Mouse (Mus musculus) CH12.LX (cell line): ENCODE results near the gene Phactr3. TPM values are rescaled to one million over a fixed set of nuclear protein-coding genes. Genes with fewer than 3 reads are reported as not detected.
"Not testable (repeated sequence)": the region's sequence is repeated elsewhere in the genome, so short reads cannot be mapped to it uniquely, and the experiment has no call there.

Source experiments
- DNase-seq: peaks from one replicate; pipeline ENCODE4 v3.0.0-alpha.2; 2013; ENCODE audit errors: extremely low read depth
- H3K27ac ChIP-seq: 2 replicates; pipeline ENCODE4 v1.5.1; 2012; ENCODE audit warnings: low read depth, mild to moderate bottlenecking, control low read depth, moderate library complexity; ENCODE audit not compliant: insufficient read depth
- H3K27me3 ChIP-seq: replicated peaks from 2 replicates; pipeline ENCODE3; 2012; ENCODE audit warnings: inconsistent platforms
- H3K36me3 ChIP-seq, 2 experiments: replicated peaks in 1 of 2; 2 replicates each; pipeline versions ENCODE3 to v1.6.1; 2012; ENCODE audit warnings: inconsistent platforms in 1 of 2, low read length in 1 of 2, mild to moderate bottlenecking in 1 of 2, mixed read lengths in 1 of 2, moderate library complexity in 1 of 2; ENCODE audit not compliant: control insufficient read depth in 1 of 2, insufficient read depth in 1 of 2
- H3K4me1 ChIP-seq, 2 experiments: 2 replicates each; pipeline ENCODE4 v1.6.1; 2012; ENCODE audit warnings: inconsistent platforms in 1 of 2, moderate library complexity in 1 of 2; ENCODE audit not compliant: insufficient read depth in 2 of 2, control insufficient read depth in 1 of 2
- H3K4me2 ChIP-seq: 2 replicates; pipeline ENCODE4 v1.6.1; 2012; ENCODE audit warnings: low read depth, mild to moderate bottlenecking, control low read depth; ENCODE audit not compliant: poor library complexity, insufficient read depth, severe bottlenecking
- H3K4me3 ChIP-seq, 3 experiments: fragments of 150-350 bp in 1 of 3; sonication (generic) in 1 of 3; replicated peaks in 1 of 3; 2 replicates each; pipeline versions ENCODE3 to v1.5.1; 2011 to 2012; ENCODE audit warnings: low read depth in 2 of 3, low read length in 2 of 3, mild to moderate bottlenecking in 2 of 3, moderate library complexity in 2 of 3, control low read depth in 1 of 3, improper control_type of control experiment in 1 of 3, inconsistent platforms in 1 of 3, mixed read lengths in 1 of 3; ENCODE audit not compliant: poor library complexity in 1 of 3
- H3K79me2 ChIP-seq: replicated peaks from 2 replicates; pipeline ENCODE4 v1.6.1; 2012; ENCODE audit warnings: mild to moderate bottlenecking, moderate library complexity; ENCODE audit not compliant: control insufficient read depth, poor library complexity, insufficient read depth, severe bottlenecking; ENCODE audit errors: extremely low read depth
- H3K9ac ChIP-seq: 2 replicates; pipeline ENCODE4 v1.6.1; 2012; ENCODE audit warnings: low read depth, mild to moderate bottlenecking, control low read depth, moderate library complexity; ENCODE audit not compliant: insufficient read depth
- H3K9me3 ChIP-seq: replicated peaks from 2 replicates; pipeline ENCODE3; 2012; ENCODE audit warnings: low read length, inconsistent platforms, mixed read lengths
- EP300 ChIP-seq: IDR thresholded peaks from 2 replicates; pipeline ENCODE4 v1.6.1; 2011; ENCODE audit warnings: low read length, improper control_type of control experiment
- ETS1 ChIP-seq: conservative IDR thresholded peaks from 2 replicates; pipeline ENCODE4 v1.6.1; 2012; ENCODE audit warnings: low read depth, mild to moderate bottlenecking, inconsistent platforms, low read length, improper control_type of control experiment, moderate library complexity
- KAT2A ChIP-seq: IDR thresholded peaks from 2 replicates; pipeline ENCODE4 v1.6.1; 2012; ENCODE audit warnings: low read length, improper control_type of control experiment, inconsistent platforms; ENCODE audit not compliant: insufficient replicate concordance
- SIN3A ChIP-seq: IDR thresholded peaks from 2 replicates; pipeline ENCODE4 v1.6.1; 2012; ENCODE audit warnings: low read length, improper control_type of control experiment, inconsistent platforms
- TBP ChIP-seq: conservative IDR thresholded peaks from 2 replicates; pipeline ENCODE4 v1.6.1; 2011; ENCODE audit warnings: low read depth, low read length, improper control_type of control experiment
- UBTF ChIP-seq: IDR thresholded peaks from 2 replicates; pipeline ENCODE4 v1.6.1; 2012; ENCODE audit warnings: low read depth, mild to moderate bottlenecking, inconsistent platforms, low read length, improper control_type of control experiment, moderate library complexity
- USF2 ChIP-seq: conservative IDR thresholded peaks from 2 replicates; pipeline ENCODE4 v1.6.1; 2011; ENCODE audit warnings: low read depth, low read length, improper control_type of control experiment
- ZC3H11A ChIP-seq: IDR thresholded peaks from 2 replicates; pipeline ENCODE4 v1.6.1; 2012; ENCODE audit warnings: low read depth, mild to moderate bottlenecking, inconsistent platforms, low read length, improper control_type of control experiment
- dilution Hi-C: fragments of 300-500 bp; cut with MboI; formaldehyde crosslinking; loops from 2 replicates; pipeline ENCODE4 v1.14.3; 2020; ENCODE audit warnings: low sequenced_read_pairs; ENCODE audit not compliant: extremely low pct_unique_long_range_greater_than_20kb, extremely low pct_ligation_motif_present
- in situ Hi-C: fragments of 300-500 bp; cut with MboI; formaldehyde crosslinking; loops from 3 replicates; pipeline ENCODE4 v1.14.3; 2019; ENCODE audit warnings: low sequenced_read_pairs, low pct_ligation_motif_present, low pct_unique_long_range_greater_than_20kb, mixed read lengths
- polyA plus RNA-seq: library from polyadenylated mRNA; unstranded; fragments of >175 nt; gene quantifications from 2 replicates; pipeline ENCODE4 v1.2.1, GENCODE M21; 2012; ENCODE audit warnings: low read depth; ENCODE audit not compliant: insufficient read length
- total RNA-seq, 2 experiments: library from RNA; depleted of rRNA; stranded (reverse); fragments of 300-350 nt in 1 of 2; fragments of >200 nt in 1 of 2; gene quantifications; 2 replicates each; pipeline ENCODE4 v1.2.3; 2012 to 2014

The Phactr3 gene
- total RNA-seq (2012; rRNA removed) (0.21 and 0.38 TPM in 2 replicates), total RNA-seq (2014; rRNA removed) (0.24 and 0.75 TPM in 2 replicates), polyA plus RNA-seq (not detected in 2 replicates)

DNA sequence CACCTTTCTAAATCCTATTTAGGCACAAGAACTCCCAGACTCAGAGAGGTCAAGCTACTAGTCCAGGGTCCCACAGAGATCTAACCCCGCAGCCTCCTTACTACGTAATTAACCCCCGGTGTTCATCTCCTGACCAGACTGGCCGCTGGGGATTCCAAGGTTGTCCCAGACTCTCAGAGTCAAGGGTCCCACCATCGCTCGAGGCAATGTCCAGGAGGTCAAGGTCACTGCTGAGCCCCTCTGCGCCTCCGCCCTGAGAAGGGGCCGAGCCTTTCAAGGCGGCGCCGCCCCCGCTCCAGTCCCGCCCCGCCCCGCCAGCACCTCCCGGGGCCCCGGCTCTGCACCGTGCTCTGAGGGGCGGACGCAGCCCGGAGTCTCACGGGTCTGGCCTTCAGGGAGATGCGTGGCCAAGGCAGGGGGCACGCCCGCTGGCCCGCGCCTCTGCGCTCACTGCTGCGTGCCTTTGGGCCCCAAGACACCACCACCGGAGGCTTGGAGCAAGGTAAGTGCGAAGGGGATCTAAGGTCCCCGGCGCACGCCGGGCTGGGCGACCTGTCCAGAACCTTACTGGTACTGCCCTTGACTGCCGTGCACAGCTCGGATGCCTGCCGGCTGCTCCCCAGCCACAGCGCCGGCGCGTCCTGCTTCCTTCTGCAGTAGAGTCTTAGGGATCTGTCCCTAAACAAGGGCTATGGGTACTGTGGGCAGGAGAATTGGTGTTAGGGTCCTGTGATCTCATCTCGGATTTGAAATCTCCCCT lies at the start of gene Phactr3:
Gene Phactr3 (plus strand): TSS at position 175 of the 760 bp plus-strand sequence.
- no peak within 1 kb of the TSS for H3K27ac ChIP-seq
- peaks cover 0 to 5% of the 10 kb centered on the region in 2 experiments; a peak in 1 of 4 replicates for H3K4me1 ChIP-seq
- peaks cover 53% of the 10 kb centered on the region for H3K27me3 ChIP-seq
- no peaks in the 10 kb centered on the region for H3K9me3 ChIP-seq
- in situ Hi-C loops, result no loop called here
- TF ChIP-seq EP300 (no peak), KAT2A (no peak), TBP (no peak), USF2 (no peak)
- H3K79me2 ChIP-seq, result no peaks in the 10 kb centered on the region
- no peak within 1 kb of the TSS for H3K9ac ChIP-seq
- DNase-seq, result no peak
- H3K36me3 ChIP-seq, result no peaks in the 10 kb centered on the region
- no peak within 1 kb of the TSS for H3K4me2 ChIP-seq
- no peak within 1 kb of the TSS for H3K4me3 ChIP-seq
- dilution Hi-C loops, result no loop called here

DNA sequence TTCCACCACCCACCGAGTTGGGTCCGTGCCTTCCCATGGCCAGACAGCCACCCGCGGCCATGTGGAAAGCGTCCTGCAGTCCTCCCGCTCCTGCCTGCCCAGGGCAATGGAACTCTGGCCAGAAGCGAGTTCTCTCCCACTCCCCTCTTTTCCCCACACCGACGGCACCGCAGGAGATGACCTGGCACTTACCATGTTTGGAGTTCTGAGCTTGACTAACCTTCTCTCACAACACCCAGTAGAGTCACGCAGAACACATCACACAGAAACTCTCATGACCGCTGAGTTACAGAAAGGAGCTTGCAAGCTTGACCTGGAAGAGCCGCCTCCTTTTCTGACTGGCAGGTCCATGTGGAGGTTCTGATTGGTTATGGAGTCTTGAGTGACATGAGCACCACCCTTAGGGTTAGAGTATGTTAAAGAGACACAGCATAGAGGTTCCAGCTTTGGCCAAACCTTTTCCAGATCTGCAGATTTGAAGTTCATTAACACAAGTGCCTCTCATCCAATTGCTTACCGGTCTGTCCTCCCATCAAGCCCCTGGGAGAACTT lies 40.5 kb upstream of the Phactr3 start, which contains the start of gene Zfp931:
Gene Zfp931 (minus strand): TSS at position 311 of the 552 bp plus-strand sequence.
- in situ Hi-C loops, H3K79me2 ChIP-seq, DNase-seq, H3K9me3 ChIP-seq, dilution Hi-C loops, H3K27ac ChIP-seq, H3K36me3 ChIP-seq, H3K4me1 ChIP-seq, H3K27me3 ChIP-seq: not testable (repeated sequence)
- H3K9ac ChIP-seq, result peak within 1 kb of the TSS; percentile 53; the same call in 1 of the 2 replicates
- peak within 1 kb of the TSS; percentile 56; the same call in 1 of the 2 replicates for H3K4me2 ChIP-seq
- peak within 1 kb of the TSS in 2 of 3 experiments; percentile 45 to 73 for H3K4me3 ChIP-seq

DNA sequence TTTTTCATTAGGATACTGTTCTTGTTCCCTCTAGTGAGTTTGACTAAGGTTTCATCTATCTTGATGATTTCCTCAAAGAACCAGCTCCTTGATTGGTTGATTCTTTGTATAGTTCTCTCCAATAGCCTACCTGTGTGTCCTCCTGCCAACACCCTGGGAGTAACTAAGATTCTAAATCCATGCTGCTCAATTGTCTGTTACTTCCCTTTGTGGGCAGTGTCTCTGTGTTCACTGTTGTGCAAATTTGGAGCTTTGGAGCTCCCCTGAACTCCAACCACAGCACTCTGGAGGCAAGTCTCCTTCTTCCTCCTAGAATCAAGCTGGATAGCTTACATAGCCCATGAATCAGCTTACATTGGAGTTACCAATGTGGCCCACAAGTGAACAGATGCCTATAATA lies 29.2 kb upstream of the Phactr3 start:
- no peak overlapping the region for H3K9ac ChIP-seq
- in situ Hi-C loops (no loop called here), dilution Hi-C loops (no loop called here)
- no peaks in the 10 kb centered on the region for H3K4me1 ChIP-seq
- no peak for TF ChIP-seq ZC3H11A
- no peak for TF ChIP-seq ETS1
- TF ChIP-seq UBTF, result no peak
- TF ChIP-seq SIN3A, result no peak
- H3K4me2 ChIP-seq, result no peak overlapping the region
- no peaks in the 10 kb centered on the region for H3K9me3 ChIP-seq
- H3K4me3 ChIP-seq, result no peak overlapping the region
- no peaks in the 10 kb centered on the region for H3K79me2 ChIP-seq
- peaks cover 7% of the 10 kb centered on the region for H3K27me3 ChIP-seq
- no peak overlapping the region for H3K27ac ChIP-seq
- H3K36me3 ChIP-seq, result no peaks in the 10 kb centered on the region
- no peak for DNase-seq
